Comparison of ENCODE assay signal across 31 mouse cellular contexts in the genomic region with DNA sequence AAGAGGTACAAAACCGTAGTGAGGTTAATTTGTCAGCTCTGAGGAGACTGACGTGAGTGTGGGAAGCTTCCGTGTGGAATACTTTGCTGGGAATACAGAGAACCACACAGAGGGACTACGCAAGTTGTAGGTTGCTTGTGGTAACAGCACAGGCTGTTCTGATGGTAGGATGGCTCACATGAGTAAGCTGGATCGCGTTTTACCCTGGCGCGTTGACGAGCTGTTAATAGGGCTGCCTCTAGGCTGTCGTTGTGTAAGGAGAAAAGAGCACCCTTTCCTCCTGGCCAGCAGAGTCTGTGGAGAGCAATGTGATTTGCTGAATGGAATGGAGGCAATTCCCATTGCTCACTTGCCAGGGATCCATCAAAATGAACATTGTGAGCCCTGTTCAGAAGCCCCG.
DNase-seq lines count a peak whose midpoint lies in the region; ATAC-seq and TF ChIP-seq lines count a peak whose summit lies in the region.
"Had no signal": no experiment of that assay in that cellular context is flagged by ENCODE, and none has a peak within 500 bp of the region (broad histone marks: within the 10 kb centered on the region; RNA-seq: fewer than 3 reads in every experiment).

No protein-coding gene starts in this region.

- H3K9ac ChIP-seq in liver, adult 2 months (ENCODE audit: low read depth, low read length), result 0 out of 2 replicates have a peak overlapping the region, but pooled peaks have one; percentile 27
- H3K9ac ChIP-seq in liver, postnatal 0 days (replicated peaks), result no peak overlapping the region
- no peak overlapping the region for H3K9ac ChIP-seq in hindbrain, embryonic 13.5 days
- H3K9ac ChIP-seq: embryonic facial prominence, embryonic 12.5 days; heart, embryonic 15.5 days; intestine, embryonic 15.5 days; liver, embryonic 13.5 days; stomach, embryonic 15.5 days had no signal

- no peak overlapping the region for H3K4me3 ChIP-seq in liver, adult 2 months (ENCODE audit: insufficient read depth, low read depth, low read length)
- H3K4me3 ChIP-seq in liver, postnatal 0 days (ENCODE audit: low read depth, low read length), result no peak overlapping the region
- H3K4me3 ChIP-seq in hindbrain, embryonic 13.5 days, result no peak overlapping the region
- H3K4me3 ChIP-seq in midbrain, embryonic 10.5 days, result no peak overlapping the region
- H3K4me3 ChIP-seq: embryonic facial prominence, embryonic 12.5 days; forebrain, embryonic 10.5 days; heart, embryonic 15.5 days; intestine, embryonic 15.5 days; liver, embryonic 13.5 days; stomach, embryonic 15.5 days had no signal

- no peak for TF ChIP-seq EP300 in liver, postnatal 0 days (IDR thresholded peaks at IDR 0.05; ENCODE audit: low read depth)

- H3K9me3 ChIP-seq in liver, postnatal 0 days (ENCODE audit: low read length), result no peaks in the 10 kb centered on the region
- no peaks in the 10 kb centered on the region for H3K9me3 ChIP-seq in hindbrain, embryonic 13.5 days
- H3K9me3 ChIP-seq in midbrain, embryonic 10.5 days (replicated peaks), result no peaks in the 10 kb centered on the region
- H3K9me3 ChIP-seq: embryonic facial prominence, embryonic 12.5 days; forebrain, embryonic 10.5 days; heart, embryonic 15.5 days; intestine, embryonic 15.5 days; liver, embryonic 13.5 days; stomach, embryonic 15.5 days had no signal

- no peak for TF ChIP-seq POLR2A in liver, adult 2 months (IDR thresholded peaks at IDR 0.05; ENCODE audit: extremely low read depth, insufficient read depth, low read length)

- ATAC-seq in liver, postnatal 0 days, result no peak
- ATAC-seq in hindbrain, embryonic 13.5 days (ENCODE audit: low FRiP score), result no peak
- ATAC-seq: activated CD4-positive, CD25-positive, alpha-beta regulatory T cell, adult 4 months; forebrain, embryonic 16.5 days; hindbrain, postnatal 0 days; intestine, embryonic 15.5 days had no signal

- no peaks in the 10 kb centered on the region for H3K79me2 ChIP-seq in liver, adult 2 months (ENCODE audit: control insufficient read depth, insufficient read depth, low read length)

- no peaks in the 10 kb centered on the region for H3K27me3 ChIP-seq in liver, adult 2 months (ENCODE audit: control insufficient read depth, insufficient read depth, low read length)
- no peaks in the 10 kb centered on the region for H3K27me3 ChIP-seq in liver, postnatal 0 days (ENCODE audit: insufficient read depth, low read length)
- no peaks in the 10 kb centered on the region for H3K27me3 ChIP-seq in hindbrain, embryonic 13.5 days
- H3K27me3 ChIP-seq in midbrain, embryonic 10.5 days (ENCODE audit: low read depth, poor library complexity, severe bottlenecking), result no peaks in the 10 kb centered on the region
- H3K27me3 ChIP-seq: embryonic facial prominence, embryonic 12.5 days; heart, embryonic 15.5 days; intestine, embryonic 15.5 days; liver, embryonic 13.5 days; stomach, embryonic 15.5 days had no signal

- H3K27ac ChIP-seq in liver, adult 2 months (replicated peaks; ENCODE audit: insufficient read depth, low read depth, low read length), result 0 out of 2 replicates have a peak overlapping the region, but pooled peaks have one; percentile 17
- no peak overlapping the region for H3K27ac ChIP-seq in liver, postnatal 0 days (ENCODE audit: low read depth)
- H3K27ac ChIP-seq in hindbrain, embryonic 13.5 days, result no peak overlapping the region
- no peak overlapping the region for H3K27ac ChIP-seq in midbrain, embryonic 10.5 days (replicated peaks)
- H3K27ac ChIP-seq: embryonic facial prominence, embryonic 12.5 days; forebrain, embryonic 10.5 days; heart, embryonic 15.5 days; hindbrain, postnatal 0 days; intestine, embryonic 15.5 days; kidney, postnatal 0 days; liver, embryonic 13.5 days; macrophage; stomach, embryonic 15.5 days had no signal

- 54% methylated on average over 11 of the region's 11 CpGs for WGBS in liver, adult 2 months
- 73% methylated on average over 11 of the region's 11 CpGs for WGBS in liver, postnatal 0 days (ENCODE audit: insufficient replicate concordance)
- WGBS in hindbrain, embryonic 13.5 days, result 84% methylated on average over 11 of the region's 11 CpGs
- WGBS in midbrain, embryonic 10.5 days, result 92% methylated on average over 11 of the region's 11 CpGs

- no peak overlapping the region for H3K4me2 ChIP-seq in liver, postnatal 0 days (ENCODE audit: low read depth, low read length)
- no peak overlapping the region for H3K4me2 ChIP-seq in hindbrain, embryonic 13.5 days
- H3K4me2 ChIP-seq: embryonic facial prominence, embryonic 12.5 days; heart, embryonic 15.5 days; intestine, embryonic 15.5 days; liver, embryonic 13.5 days; stomach, embryonic 15.5 days had no signal

- H3K4me1 ChIP-seq in liver, adult 2 months (ENCODE audit: control insufficient read depth, insufficient read depth, low read length), result peaks cover 4% of the 10 kb centered on the region
- 0 out of 2 replicates have a peak, but pooled peaks cover 4% of the 10 kb centered on the region for H3K4me1 ChIP-seq in liver, postnatal 0 days (ENCODE audit: insufficient read depth)
- H3K4me1 ChIP-seq in hindbrain, embryonic 13.5 days (replicated peaks), result peaks cover 4% of the 10 kb centered on the region; the same call in 1 of the 2 replicates
- H3K4me1 ChIP-seq in midbrain, embryonic 10.5 days, result peaks cover 12% of the 10 kb centered on the region
- H3K4me1 ChIP-seq: intestine, embryonic 15.5 days; stomach, embryonic 15.5 days had no signal

- DNase-seq in liver, adult 2 months (ENCODE audit: extremely low read depth, low read depth, low spot score), result peak; percentile 56
- no peak for DNase-seq in liver, postnatal 0 days
- DNase-seq in fat pad, adult 2 months (ENCODE audit: extremely low read depth, low read depth, low spot score), result peak; percentile 45
- DNase-seq in layer of hippocampus, adult 8-10 months (ENCODE audit: low spot score in 2 of 2), result peak; percentile 26 to 52
- DNase-seq in midbrain, embryonic 10.5 days (ENCODE audit: low spot score), result no peak
- DNase-seq in kidney, postnatal 14 days, result no peak
- DNase-seq: adrenal gland, adult 2 months; adrenal gland, postnatal 36 days; B cell, adult 2 months; cerebellum, adult 9-10 months; embryo, embryonic 11 days; gastrocnemius, postnatal 14 days; kidney, adult 8-10 months; left cerebral cortex, postnatal 4 days; liver, embryonic 13.5 days; lung, adult 2 months; lung, postnatal 10 days; midbrain, embryonic 14.5 days; right cerebral cortex, postnatal 25 days; thymus, postnatal 14 days had no signal

- no peaks in the 10 kb centered on the region for H3K36me3 ChIP-seq in liver, adult 2 months (ENCODE audit: control insufficient read depth, insufficient read depth, low read length)
- H3K36me3 ChIP-seq in liver, postnatal 0 days (replicated peaks; ENCODE audit: insufficient read depth, low read length), result no peaks in the 10 kb centered on the region
- H3K36me3 ChIP-seq in hindbrain, embryonic 13.5 days, result no peaks in the 10 kb centered on the region
- no peaks in the 10 kb centered on the region for H3K36me3 ChIP-seq in midbrain, embryonic 10.5 days
- H3K36me3 ChIP-seq: embryonic facial prominence, embryonic 12.5 days; forebrain, embryonic 10.5 days; heart, embryonic 15.5 days; intestine, embryonic 15.5 days; liver, embryonic 13.5 days; stomach, embryonic 15.5 days had no signal

- no peak for TF ChIP-seq CTCF in liver, adult 2 months (IDR thresholded peaks at IDR 0.05; ENCODE audit: low read depth, low read length)
- TF ChIP-seq CTCF in liver, postnatal 0 days (IDR thresholded peaks at IDR 0.05; ENCODE audit: low read depth), result no peak

Comparison
In these comparisons a context has a peak if more than half of its experiments do, and no peak if none do; other contexts are left out.
1. DNase-seq: peak in liver, adult 2 months (single experiment), fat pad, adult 2 months (single experiment) and layer of hippocampus, adult 8-10 months (2 of 2); none in liver, postnatal 0 days (single experiment), midbrain, embryonic 10.5 days (single experiment) and kidney, postnatal 14 days (single experiment).